Mouse (Mus musculus): ENCODE measurements around the gene Mia2. TPM values are rescaled to one million over a fixed set of nuclear protein-coding genes. Genes with fewer than 3 reads are reported as not detected.

Mia2 gene
- polyA plus RNA-seq, 1 experiment: 59.8 TPM

DNA sequence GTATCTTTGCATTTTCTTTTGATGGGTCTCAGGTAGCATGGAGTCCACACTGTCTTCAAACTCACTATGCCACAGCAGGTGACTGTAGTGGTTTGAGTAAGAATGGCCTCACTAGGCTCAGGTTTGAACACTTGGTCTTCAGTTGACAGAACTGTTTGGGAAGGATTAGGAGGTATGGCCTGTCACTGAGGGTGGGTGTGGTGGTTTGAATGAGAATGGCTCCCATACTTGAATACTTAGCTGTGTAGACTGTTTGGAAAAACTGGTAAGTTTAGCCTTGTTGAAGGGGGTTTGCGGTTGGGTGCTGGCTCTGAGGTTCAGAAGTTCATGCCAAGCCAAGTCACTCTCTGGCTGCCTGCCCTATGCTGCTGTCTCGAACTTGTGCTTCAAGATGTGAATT is 103.8 kb downstream of the Mia2 start:
- H3K27ac ChIP-seq (ENCODE audit: insufficient read depth, low read length): no peak overlapping the region
- TF ChIP-seq CTCF (IDR thresholded peaks at IDR 0.05; ENCODE audit: borderline replicate concordance, insufficient read depth, low read depth, low read length) (no peak), POLR2A (IDR thresholded peaks at IDR 0.05; ENCODE audit: borderline replicate concordance, insufficient read depth, low read length) (no peak)
- no peak overlapping the region for H3K4me3 ChIP-seq (replicated peaks; ENCODE audit: insufficient read depth, low read depth, low read length)
- DNase-seq: no peak
- 56% methylated on average over 2 of the region's 2 CpGs for WGBS
- H3K27me3 ChIP-seq (ENCODE audit: control insufficient read depth, insufficient read depth, low read length): no peaks in the 10 kb centered on the region
- no peaks in the 10 kb centered on the region for H3K4me1 ChIP-seq (ENCODE audit: control insufficient read depth, insufficient read depth, low read length)

DNA sequence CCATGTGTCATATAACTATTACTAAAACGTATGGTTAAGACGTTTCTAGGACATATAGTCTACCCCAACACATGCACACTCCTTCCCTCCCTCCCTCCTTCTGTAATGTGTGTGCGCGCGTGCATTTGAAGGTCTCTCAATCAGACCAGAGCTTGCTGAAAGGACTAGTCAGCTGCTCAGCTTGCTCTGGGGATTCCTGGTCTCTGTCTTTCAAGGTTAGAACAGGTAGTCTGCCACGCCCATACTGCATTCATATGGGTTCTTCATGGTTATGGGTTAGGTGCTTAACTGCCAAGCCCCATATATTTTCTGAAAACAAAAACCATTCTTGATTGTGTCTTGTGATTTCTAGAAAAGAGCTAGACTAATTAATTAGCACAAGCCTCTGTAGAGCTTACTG is 110.0 kb downstream of the Mia2 start:
- Histone ChIP-seq H3K4me1 (ENCODE audit: control insufficient read depth, insufficient read depth, low read length) (no peaks in the 10 kb centered on the region), H3K27ac (ENCODE audit: insufficient read depth, low read length) (no peak overlapping the region), H3K4me3 (replicated peaks; ENCODE audit: insufficient read depth, low read depth, low read length) (no peak overlapping the region), H3K27me3 (ENCODE audit: control insufficient read depth, insufficient read depth, low read length) (no peaks in the 10 kb centered on the region)
- WGBS: 91% methylated on average over 6 of the region's 6 CpGs
- no peak for DNase-seq
- no peak for TF ChIP-seq CTCF (IDR thresholded peaks at IDR 0.05; ENCODE audit: borderline replicate concordance, insufficient read depth, low read depth, low read length)
- TF ChIP-seq POLR2A (IDR thresholded peaks at IDR 0.05; ENCODE audit: borderline replicate concordance, insufficient read depth, low read length): no peak

DNA sequence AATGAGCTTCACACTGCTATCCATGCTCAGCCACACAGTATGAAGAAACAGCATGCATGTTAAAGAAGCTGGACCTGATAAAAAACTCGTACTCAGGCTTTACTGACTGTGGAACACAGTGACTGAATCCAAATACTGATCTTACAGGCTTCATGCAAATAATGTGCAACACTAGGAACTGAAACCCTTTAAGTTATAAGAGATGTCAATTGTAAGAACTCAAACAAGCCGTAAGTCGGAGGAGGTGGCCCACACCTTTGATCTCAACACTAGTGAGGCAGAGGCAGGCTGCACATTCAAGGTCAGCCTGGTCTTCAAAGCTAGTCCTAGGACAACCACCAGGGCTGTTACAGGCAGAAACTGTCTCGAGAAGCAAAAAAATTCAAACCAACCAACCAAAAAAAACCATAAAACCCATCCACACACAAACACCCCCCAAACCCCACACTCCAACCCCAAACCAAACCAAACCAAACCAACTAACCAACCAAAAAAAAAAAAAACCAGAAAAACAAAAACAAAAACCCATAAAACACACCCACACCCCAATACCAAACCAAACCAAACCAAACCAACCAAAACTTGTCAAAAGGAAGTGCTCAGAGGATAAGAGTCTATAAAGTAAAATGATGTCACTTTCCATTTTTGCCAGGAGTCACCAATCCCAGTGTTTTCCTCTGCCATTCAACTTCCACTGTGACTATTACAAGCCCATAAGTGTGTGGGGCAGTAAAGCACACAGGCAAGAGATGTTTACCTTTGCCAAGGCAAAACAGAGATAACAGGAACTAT is 110.8 kb downstream of the Mia2 start:
- no peak overlapping the region for H3K4me3 ChIP-seq (replicated peaks; ENCODE audit: insufficient read depth, low read depth, low read length)
- H3K27ac ChIP-seq (ENCODE audit: insufficient read depth, low read length): no peak overlapping the region
- TF ChIP-seq POLR2A (IDR thresholded peaks at IDR 0.05; ENCODE audit: borderline replicate concordance, insufficient read depth, low read length) (no peak), CTCF (IDR thresholded peaks at IDR 0.05; ENCODE audit: borderline replicate concordance, insufficient read depth, low read depth, low read length) (no peak)
- 90% methylated on average over 4 of the region's 4 CpGs for WGBS
- no peaks in the 10 kb centered on the region for H3K4me1 ChIP-seq (ENCODE audit: control insufficient read depth, insufficient read depth, low read length)
- no peak for DNase-seq
- no peaks in the 10 kb centered on the region for H3K27me3 ChIP-seq (ENCODE audit: control insufficient read depth, insufficient read depth, low read length)

DNA sequence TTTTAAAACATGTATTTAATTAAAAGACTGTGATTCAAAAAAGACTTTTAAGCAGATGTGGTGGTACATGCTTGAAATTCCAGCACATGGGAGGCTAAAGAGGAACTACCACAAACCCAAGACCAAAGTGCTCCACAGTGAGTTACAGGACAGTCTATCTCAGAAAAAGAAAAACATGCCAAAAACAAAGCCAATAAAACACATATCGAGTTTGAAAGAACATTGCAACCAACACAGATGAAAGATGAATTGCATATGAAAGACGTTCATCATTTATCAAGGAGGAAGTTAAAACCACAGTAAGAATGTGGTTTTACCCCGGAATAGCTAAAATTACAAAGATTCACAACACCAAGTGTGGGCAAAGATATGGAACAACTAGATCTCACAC is 111.4 kb downstream of the Mia2 start:
- Histone ChIP-seq H3K27ac (ENCODE audit: insufficient read depth, low read length) (no peak overlapping the region), H3K27me3 (ENCODE audit: control insufficient read depth, insufficient read depth, low read length) (no peaks in the 10 kb centered on the region), H3K4me3 (replicated peaks; ENCODE audit: insufficient read depth, low read depth, low read length) (no peak overlapping the region), H3K4me1 (ENCODE audit: control insufficient read depth, insufficient read depth, low read length) (no peaks in the 10 kb centered on the region)
- 89% methylated on average over 3 of the region's 3 CpGs for WGBS
- TF ChIP-seq POLR2A (IDR thresholded peaks at IDR 0.05; ENCODE audit: borderline replicate concordance, insufficient read depth, low read length): no peak
- TF ChIP-seq CTCF (IDR thresholded peaks at IDR 0.05; ENCODE audit: borderline replicate concordance, insufficient read depth, low read depth, low read length): no peak
- DNase-seq: no peak

DNA sequence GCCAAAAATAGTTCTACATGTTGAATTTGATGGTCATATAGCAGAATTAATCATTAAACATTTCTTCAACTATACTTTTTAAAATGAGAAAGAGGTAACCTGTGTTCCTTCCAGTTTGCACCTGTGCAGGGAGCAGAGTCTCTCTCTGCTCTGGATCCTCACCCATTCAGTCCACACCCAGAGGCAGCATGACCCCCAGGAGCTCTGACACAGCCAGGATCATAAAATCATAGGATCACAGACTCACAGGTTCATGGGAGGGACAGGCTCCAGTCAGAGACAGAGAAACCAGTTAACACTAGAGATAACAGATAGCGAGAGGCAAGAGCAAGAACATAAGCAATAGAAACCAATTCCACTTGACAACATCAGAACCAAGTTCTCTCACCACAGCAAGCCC is 112.2 kb downstream of the Mia2 start:
- H3K27me3 ChIP-seq (ENCODE audit: control insufficient read depth, insufficient read depth, low read length): no peaks in the 10 kb centered on the region
- H3K27ac ChIP-seq (ENCODE audit: insufficient read depth, low read length): no peak overlapping the region
- no peaks in the 10 kb centered on the region for H3K4me1 ChIP-seq (ENCODE audit: control insufficient read depth, insufficient read depth, low read length)
- no peak for DNase-seq
- WGBS: 97% methylated on average over 1 of the region's 1 CpGs
- no peak overlapping the region for H3K4me3 ChIP-seq (replicated peaks; ENCODE audit: insufficient read depth, low read depth, low read length)
- TF ChIP-seq CTCF (IDR thresholded peaks at IDR 0.05; ENCODE audit: borderline replicate concordance, insufficient read depth, low read depth, low read length): no peak
- no peak for TF ChIP-seq POLR2A (IDR thresholded peaks at IDR 0.05; ENCODE audit: borderline replicate concordance, insufficient read depth, low read length)

DNA sequence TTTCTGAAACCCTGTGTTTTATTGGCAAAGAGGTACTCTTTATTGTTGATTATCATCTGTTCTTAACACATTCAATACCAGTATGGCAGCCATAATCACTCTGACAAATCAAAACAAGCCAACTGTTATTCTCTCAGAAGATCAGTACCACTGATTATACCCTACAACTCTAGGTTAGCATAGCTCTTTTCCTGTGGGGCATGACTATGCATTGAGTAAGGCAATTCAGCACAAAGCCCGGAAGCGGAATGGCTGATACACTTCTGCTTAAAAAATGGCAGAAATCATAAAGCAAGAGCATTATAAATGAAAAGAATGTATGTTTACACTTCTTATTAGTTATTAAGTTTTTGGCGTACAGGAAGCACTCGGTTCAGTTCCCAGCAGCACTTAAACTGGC is 120.6 kb downstream of the Mia2 start:
- H3K27me3 ChIP-seq (ENCODE audit: control insufficient read depth, insufficient read depth, low read length): no peaks in the 10 kb centered on the region
- WGBS: 92% methylated on average over 4 of the region's 4 CpGs
- peaks cover 7% of the 10 kb centered on the region; the same call in 1 of the 2 replicates for H3K4me1 ChIP-seq (ENCODE audit: control insufficient read depth, insufficient read depth, low read length)
- DNase-seq: no peak
- no peak for TF ChIP-seq CTCF (IDR thresholded peaks at IDR 0.05; ENCODE audit: borderline replicate concordance, insufficient read depth, low read depth, low read length)
- TF ChIP-seq POLR2A (IDR thresholded peaks at IDR 0.05; ENCODE audit: borderline replicate concordance, insufficient read depth, low read length): no peak
- no peak overlapping the region for H3K27ac ChIP-seq (ENCODE audit: insufficient read depth, low read length)
- H3K4me3 ChIP-seq (replicated peaks; ENCODE audit: insufficient read depth, low read depth, low read length): no peak overlapping the region

DNA sequence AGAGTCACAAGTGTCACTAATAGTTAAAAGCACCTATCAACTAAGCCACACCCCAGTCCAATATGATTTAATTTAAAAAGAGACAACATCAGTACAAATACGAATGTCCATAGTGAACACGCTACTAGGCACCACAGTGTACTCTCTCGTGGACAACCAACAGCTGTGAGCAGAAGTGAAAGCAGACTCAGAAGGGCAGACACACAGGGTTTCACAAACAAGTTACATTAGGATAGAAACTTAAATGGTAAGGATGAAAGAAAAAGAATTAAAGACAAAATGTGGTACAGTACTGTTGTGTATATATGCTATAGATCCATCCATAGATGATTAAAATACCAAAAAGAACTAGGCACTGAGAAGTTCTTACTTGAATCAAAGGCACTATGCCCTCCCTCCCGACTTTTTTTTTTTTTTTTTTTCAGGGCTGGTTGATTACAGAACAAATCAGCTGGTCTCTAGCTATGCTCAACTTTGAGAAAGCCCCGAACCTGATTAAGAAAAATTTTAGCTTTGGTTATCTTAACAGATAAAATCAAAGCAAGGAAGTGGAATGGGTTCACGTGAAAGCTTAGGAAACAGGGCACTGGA is 121.2 kb downstream of the Mia2 start:
- 75% methylated on average over 6 of the region's 6 CpGs for WGBS
- no peak overlapping the region for H3K4me3 ChIP-seq (replicated peaks; ENCODE audit: insufficient read depth, low read depth, low read length)

DNA sequence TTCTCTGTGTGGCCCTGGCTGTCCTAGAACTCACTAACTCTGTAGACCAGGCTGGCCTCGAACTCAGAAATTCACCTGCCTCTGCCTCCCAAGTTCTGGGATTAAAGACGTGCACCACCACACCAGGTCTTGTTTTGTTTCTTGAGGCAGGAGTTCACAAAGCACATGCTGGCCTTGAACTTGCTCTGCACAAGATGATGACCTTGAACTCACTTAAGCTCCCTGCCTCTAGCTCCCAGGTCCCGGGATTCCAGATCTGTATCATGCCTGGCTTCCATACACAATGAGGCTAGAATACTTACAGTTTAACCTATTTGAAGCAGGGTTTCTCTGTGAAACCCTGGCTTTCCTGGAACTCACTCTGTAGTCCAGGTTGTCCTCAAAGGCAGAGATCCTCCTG is 121.7 kb downstream of the Mia2 start:
- DNase-seq: no peak
- no peak overlapping the region for H3K27ac ChIP-seq (ENCODE audit: insufficient read depth, low read length)
- 79% methylated on average over 3 of the region's 3 CpGs for WGBS
- no peaks in the 10 kb centered on the region for H3K27me3 ChIP-seq (ENCODE audit: control insufficient read depth, insufficient read depth, low read length)
- peak overlapping the region; percentile 15 for H3K4me3 ChIP-seq (replicated peaks; ENCODE audit: insufficient read depth, low read depth, low read length)
- peaks cover 7% of the 10 kb centered on the region; the same call in 1 of the 2 replicates for H3K4me1 ChIP-seq (ENCODE audit: control insufficient read depth, insufficient read depth, low read length)
- TF ChIP-seq CTCF (IDR thresholded peaks at IDR 0.05; ENCODE audit: borderline replicate concordance, insufficient read depth, low read depth, low read length) (no peak), POLR2A (IDR thresholded peaks at IDR 0.05; ENCODE audit: borderline replicate concordance, insufficient read depth, low read length) (no peak)

More for the DNA sequence above, 121.2 kb downstream of the Mia2 start:
- DNase-seq: no peak
- peaks cover 7% of the 10 kb centered on the region; the same call in 1 of the 2 replicates for H3K4me1 ChIP-seq (ENCODE audit: control insufficient read depth, insufficient read depth, low read length)
- TF ChIP-seq CTCF (IDR thresholded peaks at IDR 0.05; ENCODE audit: borderline replicate concordance, insufficient read depth, low read depth, low read length): no peak
- no peak for TF ChIP-seq POLR2A (IDR thresholded peaks at IDR 0.05; ENCODE audit: borderline replicate concordance, insufficient read depth, low read length)
- no peak overlapping the region for H3K27ac ChIP-seq (ENCODE audit: insufficient read depth, low read length)
- H3K27me3 ChIP-seq (ENCODE audit: control insufficient read depth, insufficient read depth, low read length): no peaks in the 10 kb centered on the region

All from cerebellum, adult 2 months (tissue).